Mouse (Mus musculus): Measurements from ENCODE around the gene Sap25.

Sap25 gene

DNA sequence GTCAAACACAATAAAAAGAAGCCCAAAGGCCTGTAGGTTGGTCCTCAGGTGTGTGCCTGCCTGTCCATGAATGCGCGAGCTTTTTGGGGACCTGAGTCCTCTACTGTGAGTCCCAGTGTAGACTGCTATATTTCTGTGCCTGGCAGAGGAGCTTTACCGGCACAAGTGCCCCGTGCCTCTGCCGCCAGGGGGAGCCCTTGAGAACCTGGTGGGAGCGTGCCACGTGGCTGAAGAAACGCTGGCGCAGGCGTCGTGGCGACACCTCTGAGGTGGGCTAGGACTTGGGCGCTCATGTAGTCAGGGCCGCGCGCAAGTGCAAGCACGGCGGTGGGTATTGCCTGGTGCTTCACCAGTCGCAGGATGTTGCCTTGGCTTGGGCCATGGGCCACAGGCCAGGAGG, at the start of gene Sap25:
Sap25 (plus strand) TSS at position 281 of the 400 bp plus-strand sequence.
- CTCF ChIA-PET, result interaction anchor here (0.5 to 6.4 kb wide), 78 partner anchors 7 to 934 kb away, joined by 3 to 87 read pairs (median 4); partner anchors contain the start of genes Fbxo24 (in 3 of the 4), Lrch4 (in 3 of the 4), Agfg2 (in 2 of the 4) and Tsc22d4 (in 2 of the 4)
- POLR2A ChIA-PET, result interaction anchor here (0.6 to 9.6 kb wide), 39 partner anchors 9 to 789 kb away, joined by 3 to 163 read pairs (median 4); partner anchors contain the start of genes Fbxo24 (in 3 of the 4), Gm20605 (in 3 of the 4), Lrch4 (in 3 of the 4) and Pop7 (in 2 of the 4)

- POLR2A ChIA-PET, result interaction anchor here in 3 of 4 experiments (0.5 to 1.7 kb wide), 12 partner anchors 9 to 190 kb away, joined by 3 to 8 read pairs (median 4); partner anchors contain the start of gene Pop7 (in 1 of the 3)
Measured at GRCm38 (mm10) chr5:137595921-137596320, 45.2 kb upstream of the Sap25 start.

DNA sequence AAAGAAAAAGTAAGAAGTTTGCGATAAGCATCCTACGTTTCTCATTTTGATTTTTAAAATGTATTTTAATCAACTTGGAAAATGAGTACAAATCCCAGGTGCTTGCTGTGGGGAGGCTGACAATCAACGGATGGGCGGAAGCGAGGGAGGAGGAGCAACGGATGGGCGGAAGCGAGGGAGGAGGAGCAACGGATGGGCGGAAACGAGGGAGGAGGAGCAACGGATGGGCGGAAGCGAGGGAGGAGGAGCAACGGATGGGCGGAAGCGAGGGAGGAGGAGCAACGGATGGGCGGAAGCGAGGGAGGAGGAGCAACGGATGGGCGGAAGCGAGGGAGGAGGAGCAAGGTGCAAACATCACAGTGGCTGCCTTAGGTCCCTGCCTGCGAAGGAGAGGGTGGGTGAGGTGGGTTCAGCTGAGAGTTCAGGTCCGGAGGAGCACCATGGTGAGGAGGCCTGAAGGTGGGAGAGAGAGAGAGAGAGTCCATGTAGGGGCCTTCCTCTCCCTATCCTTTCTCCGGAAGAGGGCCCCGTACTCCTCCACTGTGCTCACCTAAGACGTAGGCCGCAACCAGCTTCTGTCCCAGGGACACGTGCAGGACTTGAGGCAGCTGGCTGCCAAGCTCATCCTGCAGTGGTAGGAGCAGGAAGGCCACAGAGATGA, 44.4 kb upstream of the Sap25 start:
- CTCF ChIA-PET, result interaction anchor here in 3 of 4 experiments (0.6 to 1.9 kb wide), 5 partner anchors 11 to 784 kb away, joined by 3 to 6 read pairs (median 3); partner anchors contain the start of genes Gigyf1 (in 1 of the 3) and Sap25 (in 1 of the 3)
- POLR2A ChIA-PET, result interaction anchor here in 3 of 4 experiments (0.9 to 2.2 kb wide), 15 partner anchors 10 to 189 kb away, joined by 3 to 11 read pairs (median 4); partner anchors contain the start of genes Fbxo24 (in 1 of the 3), Gm20605 (in 1 of the 3), Lrch4 (in 1 of the 3) and Pop7 (in 1 of the 3)

More at GRCm38 (mm10) chr5:137595921-137596320, 45.2 kb upstream of the Sap25 start:
- CTCF ChIA-PET, result interaction anchor here in 3 of 4 experiments (0.5 to 1.9 kb wide), 7 partner anchors 8 to 783 kb away, joined by 3 to 17 read pairs (median 3); partner anchors contain the start of genes Gigyf1 (in 1 of the 3) and Sap25 (in 1 of the 3)

- ChIA-PET POLR2A (interaction anchor here (0.7 to 2.2 kb wide), 15 partner anchors 11 to 215 kb away, joined by 3 to 11 read pairs (median 3); partner anchors contain the start of genes Fbxo24 (in 2 of the 4), Lrch4 (in 2 of the 4), Gm20605 (in 1 of the 4) and Pop7 (in 1 of the 4)), CTCF (interaction anchor here in 1 of 4 experiments (1.9 kb wide), 1 partner anchor 23 kb away, joined by 6 read pairs; no protein-coding TSS in a partner anchor)
Measured at GRCm38 (mm10) chr5:137597625-137598024, 43.5 kb upstream of the Sap25 start.

GRCm38 (mm10) chr5:137598100-137598826, 42.9 kb upstream of the Sap25 start:
- CTCF ChIA-PET, result interaction anchor here in 1 of 4 experiments (0.6 kb wide), 1 partner anchor 68 kb away, joined by 5 read pairs; no protein-coding TSS in a partner anchor
- POLR2A ChIA-PET, result interaction anchor here (0.7 to 2.2 kb wide), 12 partner anchors 10 to 216 kb away, joined by 3 to 11 read pairs (median 3); partner anchors contain the start of genes Fbxo24 (in 2 of the 4), Lrch4 (in 2 of the 4), Gm20605 (in 1 of the 4) and Pop7 (in 1 of the 4)

DNA sequence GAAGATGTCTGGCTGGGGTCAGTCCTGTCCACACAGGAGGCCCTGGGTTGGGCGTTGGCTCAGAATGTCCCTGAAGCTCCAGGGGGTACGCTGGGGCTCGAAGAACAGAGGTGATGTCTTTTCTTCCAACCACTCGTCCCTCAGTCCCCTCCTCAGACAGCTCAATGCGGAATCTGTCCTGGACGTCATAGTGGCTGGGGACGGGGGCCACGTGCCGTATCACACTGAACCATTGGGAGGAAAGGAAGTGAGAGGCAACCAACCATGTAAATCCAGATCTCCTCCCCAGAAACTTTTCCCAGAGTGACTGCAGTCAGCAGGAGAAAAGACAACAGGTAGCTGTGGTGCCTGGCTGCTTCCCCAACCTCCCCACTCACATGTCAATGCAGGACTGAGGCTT, 41.5 kb upstream of the Sap25 start:
- ChIA-PET POLR2A (interaction anchor here (0.7 to 3.0 kb wide), 29 partner anchors 9 to 554 kb away, joined by 3 to 40 read pairs (median 4); partner anchors contain the start of genes Pcolce (in 3 of the 4), Ap1s1 (in 1 of the 4), Fbxo24 (in 1 of the 4) and Gm20605 (in 1 of the 4)), CTCF (interaction anchor here (0.6 to 1.5 kb wide), 7 partner anchors 9 to 97 kb away, joined by 3 to 7 read pairs (median 4); partner anchors contain the start of gene Pop7 (in 1 of the 4))

DNA sequence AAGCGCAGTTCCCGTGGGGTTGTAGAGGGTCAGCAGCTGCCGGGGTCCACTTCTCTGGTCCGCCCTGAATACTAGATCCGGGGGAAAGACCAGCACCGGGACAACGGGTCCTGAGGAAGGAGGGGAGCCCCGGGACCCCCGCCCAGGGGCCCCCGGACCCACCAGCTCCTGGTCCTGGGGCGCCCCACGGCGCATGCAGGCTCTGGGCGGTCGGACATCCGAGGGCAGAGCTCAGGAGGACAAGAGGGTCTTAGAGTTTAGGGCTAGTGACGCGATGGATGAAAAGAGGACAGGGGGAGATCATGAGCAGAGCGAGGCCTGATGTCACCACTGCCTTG, 40.9 kb upstream of the Sap25 start:
- ChIA-PET POLR2A (interaction anchor here (0.7 to 3.0 kb wide), 49 partner anchors 8 to 555 kb away, joined by 3 to 40 read pairs (median 4); partner anchors contain the start of genes Pcolce (in 3 of the 4), Gm20605 (in 2 of the 4), Pop7 (in 2 of the 4) and Ap1s1 (in 1 of the 4)), CTCF (interaction anchor here (0.5 to 1.5 kb wide), 15 partner anchors 10 to 373 kb away, joined by 3 to 7 read pairs (median 3); partner anchors contain the start of genes Fbxo24 (in 1 of the 4), Lrch4 (in 1 of the 4) and Pop7 (in 1 of the 4))

DNA sequence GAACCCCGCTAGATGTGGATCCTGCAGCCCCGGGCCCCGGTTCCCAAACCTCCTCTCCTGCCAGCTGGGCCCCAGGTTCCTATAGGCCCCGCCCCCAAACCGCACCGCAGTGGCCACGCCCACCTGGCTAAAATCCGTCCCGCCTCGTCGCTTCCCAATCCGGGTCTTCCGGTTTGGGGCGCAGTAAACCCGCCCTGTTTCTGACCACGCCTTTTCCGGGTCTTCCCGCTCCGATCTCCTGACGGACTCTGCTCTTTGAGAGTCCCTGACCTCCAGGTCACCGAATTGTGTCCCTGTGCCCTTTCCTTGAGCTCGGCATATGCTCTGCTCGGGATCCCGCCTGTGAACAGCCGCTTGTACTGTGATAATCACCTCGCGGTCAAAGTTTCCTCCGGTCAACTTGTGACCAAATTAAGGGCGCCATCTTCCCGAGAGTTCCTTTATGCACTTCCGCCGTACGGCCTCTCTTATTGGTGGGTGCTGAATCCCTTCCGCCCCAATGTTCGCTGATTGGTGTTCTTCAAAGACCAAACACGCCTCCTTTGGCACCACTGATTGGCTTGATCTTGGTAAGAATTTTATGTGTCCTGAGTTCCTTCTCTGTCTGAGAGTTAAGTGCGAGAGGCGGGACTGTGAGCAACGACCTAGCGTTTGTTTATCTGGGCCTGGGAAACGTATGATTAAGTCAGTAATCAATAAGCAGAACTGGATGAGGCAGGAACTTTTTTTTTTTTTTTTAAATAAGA, 40.3 kb upstream of the Sap25 start, which contains the start of gene Mospd3:
Mospd3 (minus strand) TSS at position 440 of the 746 bp plus-strand sequence.
- ChIA-PET CTCF (interaction anchor here (0.5 to 1.5 kb wide), 13 partner anchors 10 to 373 kb away, joined by 3 to 8 read pairs (median 4); partner anchors contain the start of genes Fbxo24 (in 1 of the 4), Lrch4 (in 1 of the 4) and Pop7 (in 1 of the 4)), POLR2A (interaction anchor here (0.6 to 3.0 kb wide), 51 partner anchors 8 to 555 kb away, joined by 3 to 40 read pairs (median 4); partner anchors contain the start of genes Pcolce (in 3 of the 4), Fbxo24 (in 2 of the 4), Gm20605 (in 2 of the 4) and Pop7 (in 2 of the 4))

DNA sequence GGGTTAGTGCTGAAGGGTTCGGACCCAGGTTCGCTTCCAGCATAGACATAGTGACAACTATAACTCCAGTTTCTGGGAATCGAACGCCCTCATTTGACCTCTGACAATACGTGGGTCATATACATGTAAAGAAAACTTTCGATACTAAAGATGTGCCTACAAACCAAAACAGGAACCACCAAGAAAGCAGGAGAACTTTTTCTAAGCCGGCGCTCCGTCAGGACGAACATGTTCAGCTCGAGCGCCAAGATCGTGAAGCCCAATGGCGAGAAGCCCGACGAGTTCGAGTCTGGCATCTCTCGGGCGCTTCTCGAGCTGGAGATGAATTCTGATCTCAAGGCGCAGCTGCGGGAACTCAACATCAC, 39.8 kb upstream of the Sap25 start:
- ChIA-PET POLR2A (interaction anchor here in 3 of 4 experiments (0.6 to 3.0 kb wide), 12 partner anchors 9 to 489 kb away, joined by 3 to 40 read pairs (median 4); partner anchors contain the start of genes Fbxo24 (in 2 of the 3), Gm20605 (in 1 of the 3), Lrch4 (in 1 of the 3) and Pcolce (in 1 of the 3)), CTCF (interaction anchor here in 1 of 4 experiments (0.8 kb wide), 1 partner anchor 34 kb away, joined by 4 read pairs; no protein-coding TSS in a partner anchor)

- ChIA-PET POLR2A (interaction anchor here (0.5 to 3.3 kb wide), 23 partner anchors 8 to 552 kb away, joined by 3 to 20 read pairs (median 5); partner anchors contain the start of genes Fbxo24 (in 1 of the 4), Gm20605 (in 1 of the 4), Irs3 (in 1 of the 4) and Lrch4 (in 1 of the 4)), CTCF (interaction anchor here in 2 of 4 experiments (0.6 to 1.3 kb wide), 3 partner anchors 22 to 49 kb away, joined by 3 read pairs; partner anchors contain the start of gene Tfr2 (in 1 of the 2))
Measured at GRCm38 (mm10) chr5:137607860-137608653, 33.1 kb upstream of the Sap25 start.

- ChIA-PET CTCF (interaction anchor here in 2 of 4 experiments (0.9 to 1.3 kb wide), 4 partner anchors 22 to 48 kb away, joined by 3 to 4 read pairs (median 3); partner anchors contain the start of genes Sap25 (in 1 of the 2) and Tfr2 (in 1 of the 2)), POLR2A (interaction anchor here (0.5 to 3.3 kb wide), 26 partner anchors 8 to 177 kb away, joined by 3 to 20 read pairs (median 4); partner anchors contain the start of genes Sap25 (in 2 of the 4), Fbxo24 (in 1 of the 4), Gm20605 (in 1 of the 4) and Irs3 (in 1 of the 4))
Measured at GRCm38 (mm10) chr5:137608654-137609190, 32.4 kb upstream of the Sap25 start.

GRCm38 (mm10) chr5:137609292-137609691, 31.8 kb upstream of the Sap25 start:
- ChIA-PET CTCF (interaction anchor here in 3 of 4 experiments (0.6 to 1.3 kb wide), 5 partner anchors 23 to 321 kb away, joined by 3 to 6 read pairs (median 3); partner anchors contain the start of gene Sap25 (in 1 of the 3)), POLR2A (interaction anchor here (0.6 to 3.3 kb wide), 25 partner anchors 9 to 315 kb away, joined by 3 to 20 read pairs (median 4); partner anchors contain the start of genes Sap25 (in 2 of the 4), Fbxo24 (in 1 of the 4), Gm20605 (in 1 of the 4) and Lrch4 (in 1 of the 4))

- CTCF ChIA-PET, result interaction anchor here in 1 of 4 experiments (1.6 kb wide), 2 partner anchors 31 to 108 kb away, joined by 7 to 9 read pairs; partner anchors contain the start of genes Pop7 and Sap25
- POLR2A ChIA-PET, result interaction anchor here in 2 of 4 experiments (0.9 to 6.4 kb wide), 11 partner anchors 9 to 108 kb away, joined by 3 to 126 read pairs (median 10); partner anchors contain the start of genes Fbxo24 (in 2 of the 2), Gm20605 (in 2 of the 2), Lrch4 (in 2 of the 2) and Mospd3 (in 1 of the 2)
Measured at GRCm38 (mm10) chr5:137610056-137610455, 31.1 kb upstream of the Sap25 start.

DNA sequence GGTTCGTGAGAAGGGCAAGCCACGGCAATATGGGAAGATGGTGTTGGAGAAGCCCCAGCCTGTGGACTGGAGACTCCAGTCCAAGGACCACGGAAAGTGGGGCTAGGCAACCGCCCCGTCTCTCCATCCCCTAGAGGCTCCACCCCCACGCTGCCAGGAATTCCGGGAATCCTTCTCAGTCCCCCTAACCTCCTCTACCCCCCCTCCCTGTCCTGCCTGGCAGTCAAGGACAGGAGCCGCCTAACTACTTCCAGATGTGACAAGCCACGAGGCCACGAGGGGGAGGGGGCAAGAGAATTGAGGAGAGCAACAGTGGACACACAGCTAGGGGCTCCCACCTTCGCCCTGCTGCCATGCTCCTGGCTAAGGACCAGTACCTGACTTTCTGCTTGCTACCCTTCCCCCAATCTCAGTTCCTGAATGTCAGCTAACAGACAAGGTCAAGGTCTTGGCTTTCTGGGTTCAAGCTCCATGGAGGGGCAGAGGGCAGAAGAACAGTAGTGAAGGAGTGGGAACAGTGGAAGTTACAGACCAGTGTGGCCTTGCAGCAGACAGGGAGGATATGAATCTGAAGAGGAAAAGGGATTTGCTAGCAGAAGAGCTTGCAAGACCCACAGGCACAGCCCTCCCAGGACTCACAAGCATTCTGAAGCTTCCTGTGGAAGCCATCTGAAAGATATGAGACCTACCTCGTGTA, 30.4 kb upstream of the Sap25 start:
- ChIA-PET CTCF (interaction anchor here (0.6 to 1.8 kb wide), 8 partner anchors 10 to 142 kb away, joined by 3 to 9 read pairs (median 4); partner anchors contain the start of genes Sap25 (in 2 of the 4) and Pop7 (in 1 of the 4)), POLR2A (interaction anchor here in 3 of 4 experiments (0.6 to 6.4 kb wide), 19 partner anchors 8 to 560 kb away, joined by 3 to 126 read pairs (median 4); partner anchors contain the start of genes Pop7 (in 3 of the 3), Fbxo24 (in 2 of the 3), Gm20605 (in 2 of the 3) and Lrch4 (in 2 of the 3))

All from embryonic stem cell, embryonic (primary cell).